Mouse (Mus musculus): ENCODE measurements around the gene Rab20. TPM values are rescaled to one million over a fixed set of nuclear protein-coding genes. Genes with fewer than 3 reads are reported as not detected.

Gene Rab20
- polyA plus RNA-seq, 1 experiment from 2014 or later: 1.7 TPM

GRCm38 (mm10) chr8:11447910-11448570 is 30.5 kb downstream of the Rab20 start:
- Histone ChIP-seq H3K4me2 (replicated peaks) (no peak overlapping the region), H3K27me3 (no peaks in the 10 kb centered on the region), H3K27ac (no peak overlapping the region), H3K9ac (no peak overlapping the region), H3K9me3 (no peaks in the 10 kb centered on the region), H3K4me3 (no peak overlapping the region), H3K36me3 (peaks cover 53% of the 10 kb centered on the region), H3K4me1 (peaks cover 13% of the 10 kb centered on the region)
- 93% methylated on average over 23 of the region's 23 CpGs for WGBS
- ATAC-seq (ENCODE audit: low FRiP score, low read depth): no peak

- Histone ChIP-seq H3K4me3 (no peak overlapping the region), H3K27me3 (no peaks in the 10 kb centered on the region), H3K36me3 (peaks cover 75% of the 10 kb centered on the region), H3K4me1 (no peaks in the 10 kb centered on the region; the same call in 1 of the 2 replicates), H3K9ac (no peak overlapping the region), H3K4me2 (replicated peaks) (no peak overlapping the region), H3K9me3 (no peaks in the 10 kb centered on the region), H3K27ac (no peak overlapping the region)
- no peak for ATAC-seq (ENCODE audit: low FRiP score, low read depth)
- WGBS: 95% methylated on average over 13 of the region's 13 CpGs
These were observed 32.7 kb downstream of the Rab20 start for GRCm38 (mm10) chr8:11445790-11446189.

- Histone ChIP-seq H3K4me1 (no peaks in the 10 kb centered on the region), H3K36me3 (peaks cover 88% of the 10 kb centered on the region), H3K27me3 (no peaks in the 10 kb centered on the region), H3K4me2 (replicated peaks) (no peak overlapping the region), H3K27ac (no peak overlapping the region), H3K9ac (no peak overlapping the region), H3K9me3 (no peaks in the 10 kb centered on the region), H3K4me3 (no peak overlapping the region)
- ATAC-seq (ENCODE audit: low FRiP score, low read depth): no peak
- WGBS: 91% methylated on average over 7 of the region's 7 CpGs
These were observed 34.3 kb downstream of the Rab20 start for GRCm38 (mm10) chr8:11444216-11444615.

GRCm38 (mm10) chr8:11443611-11444010 is 34.9 kb downstream of the Rab20 start:
- 90% methylated on average over 9 of the region's 9 CpGs for WGBS
- Histone ChIP-seq H3K4me3 (no peak overlapping the region), H3K36me3 (peaks cover 89% of the 10 kb centered on the region), H3K4me1 (no peaks in the 10 kb centered on the region), H3K27ac (no peak overlapping the region), H3K4me2 (replicated peaks) (no peak overlapping the region), H3K9me3 (no peaks in the 10 kb centered on the region), H3K27me3 (no peaks in the 10 kb centered on the region), H3K9ac (no peak overlapping the region)
- ATAC-seq (ENCODE audit: low FRiP score, low read depth): no peak

GRCm38 (mm10) chr8:11441291-11441690 is 37.2 kb downstream of the Rab20 start:
- no peaks in the 10 kb centered on the region for H3K4me1 ChIP-seq
- 94% methylated on average over 6 of the region's 6 CpGs for WGBS
- H3K4me3 ChIP-seq: no peak overlapping the region
- H3K9ac ChIP-seq: no peak overlapping the region
- H3K4me2 ChIP-seq (replicated peaks): no peak overlapping the region
- no peaks in the 10 kb centered on the region for H3K9me3 ChIP-seq
- no peak for ATAC-seq (ENCODE audit: low FRiP score, low read depth)
- peaks cover 92% of the 10 kb centered on the region for H3K36me3 ChIP-seq
- H3K27ac ChIP-seq: no peak overlapping the region
- H3K27me3 ChIP-seq: no peaks in the 10 kb centered on the region

GRCm38 (mm10) chr8:11437862-11438261 is 40.6 kb downstream of the Rab20 start:
- ATAC-seq (ENCODE audit: low FRiP score, low read depth): no peak
- no peak overlapping the region for H3K4me3 ChIP-seq
- WGBS: 49% methylated on average over 12 of the region's 12 CpGs
- H3K27ac ChIP-seq: no peak overlapping the region
- no peaks in the 10 kb centered on the region for H3K9me3 ChIP-seq
- H3K9ac ChIP-seq: no peak overlapping the region
- peaks cover 92% of the 10 kb centered on the region for H3K36me3 ChIP-seq
- H3K27me3 ChIP-seq: no peaks in the 10 kb centered on the region
- no peaks in the 10 kb centered on the region for H3K4me1 ChIP-seq
- no peak overlapping the region for H3K4me2 ChIP-seq (replicated peaks)

GRCm38 (mm10) chr8:11430688-11431087 is 47.8 kb downstream of the Rab20 start:
- Histone ChIP-seq H3K36me3 (peaks cover 82% of the 10 kb centered on the region), H3K27ac (no peak overlapping the region), H3K4me3 (no peak overlapping the region), H3K4me1 (no peaks in the 10 kb centered on the region), H3K4me2 (replicated peaks) (no peak overlapping the region), H3K27me3 (no peaks in the 10 kb centered on the region), H3K9ac (no peak overlapping the region), H3K9me3 (no peaks in the 10 kb centered on the region)
- no peak for ATAC-seq (ENCODE audit: low FRiP score, low read depth)
- WGBS: 56% methylated on average over 5 of the region's 5 CpGs

GRCm38 (mm10) chr8:11423091-11423490 is 55.4 kb downstream of the Rab20 start:
- Histone ChIP-seq H3K36me3 (peaks cover 61% of the 10 kb centered on the region), H3K4me2 (replicated peaks) (no peak overlapping the region), H3K9ac (no peak overlapping the region), H3K9me3 (no peaks in the 10 kb centered on the region), H3K27me3 (no peaks in the 10 kb centered on the region), H3K27ac (no peak overlapping the region), H3K4me3 (no peak overlapping the region), H3K4me1 (no peaks in the 10 kb centered on the region)
- WGBS: 66% methylated on average over 7 of the region's 7 CpGs
- no peak for ATAC-seq (ENCODE audit: low FRiP score, low read depth)

GRCm38 (mm10) chr8:11421968-11422367 is 56.5 kb downstream of the Rab20 start:
- no peak overlapping the region for H3K4me2 ChIP-seq (replicated peaks)
- H3K27me3 ChIP-seq: no peaks in the 10 kb centered on the region
- H3K36me3 ChIP-seq: peaks cover 50% of the 10 kb centered on the region
- H3K4me3 ChIP-seq: no peak overlapping the region
- H3K9me3 ChIP-seq: no peaks in the 10 kb centered on the region
- H3K4me1 ChIP-seq: no peaks in the 10 kb centered on the region
- no peak overlapping the region for H3K27ac ChIP-seq
- no peak for ATAC-seq (ENCODE audit: low FRiP score, low read depth)
- no peak overlapping the region for H3K9ac ChIP-seq
- WGBS: 73% methylated on average over 6 of the region's 6 CpGs

- no peak overlapping the region for H3K4me3 ChIP-seq
- H3K27ac ChIP-seq: no peak overlapping the region
- no peaks in the 10 kb centered on the region for H3K27me3 ChIP-seq
- H3K9ac ChIP-seq: no peak overlapping the region
- WGBS: 50% methylated on average over 14 of the region's 14 CpGs
- H3K4me2 ChIP-seq (replicated peaks): no peak overlapping the region
- H3K9me3 ChIP-seq: no peaks in the 10 kb centered on the region
- peaks cover 46% of the 10 kb centered on the region for H3K36me3 ChIP-seq
- no peaks in the 10 kb centered on the region for H3K4me1 ChIP-seq
- ATAC-seq (ENCODE audit: low FRiP score, low read depth): no peak
These were observed 57.4 kb downstream of the Rab20 start for GRCm38 (mm10) chr8:11421105-11421504.

- H3K4me3 ChIP-seq: no peak overlapping the region
- peak; percentile 41; the same call in 1 of the 2 replicates for ATAC-seq (ENCODE audit: low FRiP score, low read depth)
- H3K4me1 ChIP-seq: no peaks in the 10 kb centered on the region
- no peaks in the 10 kb centered on the region for H3K27me3 ChIP-seq
- peaks cover 38% of the 10 kb centered on the region for H3K36me3 ChIP-seq
- H3K9me3 ChIP-seq: no peaks in the 10 kb centered on the region
- no peak overlapping the region for H3K4me2 ChIP-seq (replicated peaks)
- WGBS: 19% methylated on average over 2 of the region's 2 CpGs
- H3K9ac ChIP-seq: no peak overlapping the region
- no peak overlapping the region for H3K27ac ChIP-seq
These were observed 58.9 kb downstream of the Rab20 start for GRCm38 (mm10) chr8:11419645-11420044.

GRCm38 (mm10) chr8:11419232-11419631 is 59.3 kb downstream of the Rab20 start:
- no peak overlapping the region for H3K4me3 ChIP-seq
- H3K27ac ChIP-seq: no peak overlapping the region
- H3K9ac ChIP-seq: no peak overlapping the region
- no peaks in the 10 kb centered on the region for H3K4me1 ChIP-seq
- H3K4me2 ChIP-seq (replicated peaks): no peak overlapping the region
- H3K36me3 ChIP-seq: peaks cover 40% of the 10 kb centered on the region
- peak; percentile 51; the same call in 1 of the 2 replicates for ATAC-seq (ENCODE audit: low FRiP score, low read depth)
- H3K27me3 ChIP-seq: no peaks in the 10 kb centered on the region
- H3K9me3 ChIP-seq: no peaks in the 10 kb centered on the region
- WGBS: 36% methylated on average over 6 of the region's 6 CpGs

GRCm38 (mm10) chr8:11417762-11418161 is 60.7 kb downstream of the Rab20 start:
- peaks cover 35% of the 10 kb centered on the region for H3K36me3 ChIP-seq
- H3K4me2 ChIP-seq (replicated peaks): no peak overlapping the region
- no peaks in the 10 kb centered on the region for H3K27me3 ChIP-seq
- H3K4me3 ChIP-seq: no peak overlapping the region
- H3K4me1 ChIP-seq: 0 out of 2 replicates have a peak, but pooled peaks cover 2% of the 10 kb centered on the region
- no peak overlapping the region for H3K9ac ChIP-seq
- ATAC-seq (ENCODE audit: low FRiP score, low read depth): no peak
- no peaks in the 10 kb centered on the region for H3K9me3 ChIP-seq
- 80% methylated on average over 13 of the region's 13 CpGs for WGBS
- no peak overlapping the region for H3K27ac ChIP-seq
